Mouse (Mus musculus) fat pad, adult 2 months (tissue): ENCODE data around the gene Ulk4.

ENCODE experiments used
- DNase-seq: peaks from one replicate; pipeline ENCODE4 v3.0.0-alpha.2; 2011; ENCODE audit warnings: low read depth, low spot score; ENCODE audit errors: extremely low read depth

Ulk4 gene

GRCm38 (mm10) chr9:120914877-120915459 lies 362.0 kb downstream of the Ulk4 start:
- DNase-seq, result no peak

DNA sequence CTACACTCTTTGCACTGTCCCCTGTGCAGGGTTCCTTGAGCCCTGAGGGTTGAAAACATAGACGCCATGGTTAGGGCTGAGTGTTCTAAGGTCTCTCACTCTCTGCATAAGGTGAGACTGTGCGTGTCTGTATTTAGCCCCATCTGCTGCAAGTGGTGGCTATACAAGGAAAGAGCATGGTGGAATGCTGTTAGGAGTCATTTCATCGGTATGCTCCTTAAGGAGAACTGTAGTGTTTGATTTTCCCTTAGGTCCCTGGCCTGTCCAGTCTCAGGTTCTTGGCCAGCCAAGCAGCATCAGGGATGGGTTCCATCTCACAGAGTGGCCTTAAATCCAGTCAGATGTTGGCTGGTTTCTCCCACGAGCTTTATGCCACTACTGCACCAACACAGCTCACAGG lies 362.6 kb downstream of the Ulk4 start:
- DNase-seq, result no peak

DNA sequence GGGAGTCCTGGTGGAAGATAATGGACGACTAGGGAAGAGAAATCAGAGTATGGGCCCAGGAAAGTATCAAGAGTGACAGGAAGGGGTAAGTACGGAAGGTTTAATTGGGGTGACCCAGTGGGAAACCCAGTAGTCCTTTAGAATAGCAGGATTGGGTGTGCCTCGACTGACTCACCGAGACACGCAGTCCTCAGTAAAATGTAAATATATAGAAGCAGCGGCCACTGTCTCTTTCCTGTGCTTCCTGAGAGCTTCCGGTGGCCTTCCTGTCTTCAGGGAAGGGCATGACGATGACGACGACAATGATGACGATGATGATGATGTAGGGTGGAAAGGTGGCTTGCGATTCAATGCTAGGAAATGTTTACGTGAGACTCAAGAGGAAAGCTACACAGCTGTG lies 363.8 kb downstream of the Ulk4 start:
- DNase-seq, result no peak

GRCm38 (mm10) chr9:120908461-120908860 lies 368.5 kb downstream of the Ulk4 start:
- DNase-seq, result no peak
